Mouse (Mus musculus): ENCODE measurements at regions not wholly inside any gene's neighbourhood (a gene's known extent, or its start where the extent isn't known, plus 50 kb on each side); places are given as distances from the start of the nearest gene placed in this dataset.
A peak's percentile ranks its signal among the peaks of the same experiment; 100 is the strongest.

GRCm38 (mm10) chr15:11605677-11606076, 206.2 kb upstream of the Tars start:
- Histone ChIP-seq H3K4me3 (ENCODE audit: insufficient read depth in 1 of 2, low read depth in 2 of 2, low read length in 2 of 2) (no peak overlapping the region), H3K4me1 (replicated peaks; ENCODE audit: control insufficient read depth in 2 of 2, insufficient read depth in 2 of 2, low read length in 1 of 2) (peaks cover 0 to 2% of the 10 kb centered on the region in 2 experiments; a peak in 1 of 4 replicates), H3K4me2 (ENCODE audit: low read depth) (no peak overlapping the region), H3K9me3 (ENCODE audit: control insufficient read depth, low read length) (no peaks in the 10 kb centered on the region), H3K9ac (replicated peaks) (no peak overlapping the region), H3K27me3 (ENCODE audit: control insufficient read depth, insufficient read depth, low read length) (no peaks in the 10 kb centered on the region), H3K36me3 (replicated peaks; ENCODE audit: control insufficient read depth, insufficient read depth, low read depth) (no peaks in the 10 kb centered on the region), H3K27ac (no peak overlapping the region)
- DNase-seq (ENCODE audit: low read depth in 3 of 3, low spot score in 3 of 3) (no peak), ATAC-seq (ENCODE audit: insufficient read depth) (no peak)
- TF ChIP-seq CTCF (IDR thresholded peaks at IDR 0.05; ENCODE audit: low read depth) (no peak), EP300 (IDR thresholded peaks at IDR 0.05; ENCODE audit: low read depth) (no peak)
- WGBS (ENCODE audit: insufficient replicate concordance), result 64% methylated on average over 4 of the region's 4 CpGs

GRCm38 (mm10) chr15:11597021-11597420, 197.6 kb upstream of the Tars start:
- H3K36me3 ChIP-seq (replicated peaks; ENCODE audit: control insufficient read depth, insufficient read depth, low read depth), result no peaks in the 10 kb centered on the region
- H3K9ac ChIP-seq (replicated peaks), result no peak overlapping the region
- H3K27me3 ChIP-seq (ENCODE audit: control insufficient read depth, insufficient read depth, low read length), result no peaks in the 10 kb centered on the region
- H3K9me3 ChIP-seq (ENCODE audit: control insufficient read depth, low read length), result no peaks in the 10 kb centered on the region
- H3K4me1 ChIP-seq (replicated peaks; ENCODE audit: control insufficient read depth in 2 of 2, insufficient read depth in 2 of 2, low read length in 1 of 2), result no peaks in the 10 kb centered on the region
- no peak overlapping the region for H3K27ac ChIP-seq
- ATAC-seq (ENCODE audit: insufficient read depth), result no peak
- TF ChIP-seq CTCF (IDR thresholded peaks at IDR 0.05; ENCODE audit: low read depth) (no peak), EP300 (IDR thresholded peaks at IDR 0.05; ENCODE audit: low read depth) (no peak)
- no peak overlapping the region for H3K4me3 ChIP-seq (ENCODE audit: insufficient read depth in 1 of 2, low read depth in 2 of 2, low read length in 2 of 2)
- no peak overlapping the region for H3K4me2 ChIP-seq (ENCODE audit: low read depth)
- no peak for DNase-seq (ENCODE audit: low read depth in 3 of 3, low spot score in 3 of 3)
- WGBS (ENCODE audit: insufficient replicate concordance), result 66% methylated on average over 6 of the region's 6 CpGs

- TF ChIP-seq EP300 (IDR thresholded peaks at IDR 0.05; ENCODE audit: low read depth) (no peak), CTCF (IDR thresholded peaks at IDR 0.05; ENCODE audit: low read depth) (peak; percentile 25; the same call in 1 of the 2 replicates)
- Histone ChIP-seq H3K27me3 (ENCODE audit: control insufficient read depth, insufficient read depth, low read length) (no peaks in the 10 kb centered on the region), H3K4me1 (replicated peaks; ENCODE audit: control insufficient read depth in 2 of 2, insufficient read depth in 2 of 2, low read length in 1 of 2) (no peaks in the 10 kb centered on the region), H3K36me3 (replicated peaks; ENCODE audit: control insufficient read depth, insufficient read depth, low read depth) (no peaks in the 10 kb centered on the region), H3K9ac (replicated peaks) (no peak overlapping the region), H3K4me2 (ENCODE audit: low read depth) (no peak overlapping the region), H3K9me3 (ENCODE audit: control insufficient read depth, low read length) (no peaks in the 10 kb centered on the region), H3K4me3 (ENCODE audit: insufficient read depth in 1 of 2, low read depth in 2 of 2, low read length in 2 of 2) (no peak overlapping the region), H3K27ac (no peak overlapping the region)
- peak in 1 of 3 experiments; percentile 7 for DNase-seq (ENCODE audit: low read depth in 3 of 3, low spot score in 3 of 3)
- 22% methylated on average over 9 of the region's 9 CpGs for WGBS (ENCODE audit: insufficient replicate concordance)
- ATAC-seq (ENCODE audit: insufficient read depth), result no peak
Observed at GRCm38 (mm10) chr15:11590542-11591116, 191.2 kb upstream of the Tars start.

GRCm38 (mm10) chr15:11589795-11590194, 190.3 kb upstream of the Tars start:
- H3K27me3 ChIP-seq (ENCODE audit: control insufficient read depth, insufficient read depth, low read length), result no peaks in the 10 kb centered on the region
- no peak overlapping the region for H3K4me3 ChIP-seq (ENCODE audit: insufficient read depth in 1 of 2, low read depth in 2 of 2, low read length in 2 of 2)
- no peaks in the 10 kb centered on the region for H3K36me3 ChIP-seq (replicated peaks; ENCODE audit: control insufficient read depth, insufficient read depth, low read depth)
- no peaks in the 10 kb centered on the region for H3K9me3 ChIP-seq (ENCODE audit: control insufficient read depth, low read length)
- no peaks in the 10 kb centered on the region for H3K4me1 ChIP-seq (replicated peaks; ENCODE audit: control insufficient read depth in 2 of 2, insufficient read depth in 2 of 2, low read length in 1 of 2)
- DNase-seq (ENCODE audit: low read depth in 3 of 3, low spot score in 3 of 3) (no peak), ATAC-seq (ENCODE audit: insufficient read depth) (no peak)
- TF ChIP-seq EP300 (IDR thresholded peaks at IDR 0.05; ENCODE audit: low read depth), result no peak
- TF ChIP-seq CTCF (IDR thresholded peaks at IDR 0.05; ENCODE audit: low read depth), result no peak
- H3K27ac ChIP-seq, result no peak overlapping the region
- H3K9ac ChIP-seq (replicated peaks), result no peak overlapping the region
- WGBS (ENCODE audit: insufficient replicate concordance), result 52% methylated on average over 7 of the region's 7 CpGs
- H3K4me2 ChIP-seq (ENCODE audit: low read depth), result no peak overlapping the region

GRCm38 (mm10) chr15:11586384-11586783, 186.9 kb upstream of the Tars start:
- H3K36me3 ChIP-seq (replicated peaks; ENCODE audit: control insufficient read depth, insufficient read depth, low read depth), result no peaks in the 10 kb centered on the region
- no peaks in the 10 kb centered on the region for H3K27me3 ChIP-seq (ENCODE audit: control insufficient read depth, insufficient read depth, low read length)
- H3K9ac ChIP-seq (replicated peaks), result no peak overlapping the region
- TF ChIP-seq CTCF (IDR thresholded peaks at IDR 0.05; ENCODE audit: low read depth) (no peak), EP300 (IDR thresholded peaks at IDR 0.05; ENCODE audit: low read depth) (no peak)
- H3K4me1 ChIP-seq (replicated peaks; ENCODE audit: control insufficient read depth in 2 of 2, insufficient read depth in 2 of 2, low read length in 1 of 2), result no peaks in the 10 kb centered on the region
- no peak overlapping the region for H3K4me3 ChIP-seq (ENCODE audit: insufficient read depth in 1 of 2, low read depth in 2 of 2, low read length in 2 of 2)
- 52% methylated on average over 2 of the region's 2 CpGs for WGBS (ENCODE audit: insufficient replicate concordance)
- H3K4me2 ChIP-seq (ENCODE audit: low read depth), result no peak overlapping the region
- ATAC-seq (ENCODE audit: insufficient read depth) (no peak), DNase-seq (ENCODE audit: low read depth in 3 of 3, low spot score in 3 of 3) (no peak)
- H3K9me3 ChIP-seq (ENCODE audit: control insufficient read depth, low read length), result no peaks in the 10 kb centered on the region
- no peak overlapping the region for H3K27ac ChIP-seq
